Mouse (Mus musculus): ENCODE measurements at regions not wholly inside any gene's neighbourhood (a gene's known extent, or its start where the extent isn't known, plus 50 kb on each side); places are given as distances from the start of the nearest gene placed in this dataset.

GRCm38 (mm10) chr7:37390271-37390670 lies 383.2 kb downstream of the Zfp536 start:
- DNase-seq (ENCODE audit: low read depth) = no peak

GRCm38 (mm10) chr7:37392122-37392521 lies 381.3 kb downstream of the Zfp536 start:
- no peak for DNase-seq (ENCODE audit: low read depth)

- DNase-seq (ENCODE audit: low read depth) = no peak
Measured at GRCm38 (mm10) chr7:37392604-37393003, 380.8 kb downstream of the Zfp536 start.

GRCm38 (mm10) chr7:37393071-37393470 lies 380.4 kb downstream of the Zfp536 start:
- DNase-seq (ENCODE audit: low read depth) = no peak

- no peak for DNase-seq (ENCODE audit: low read depth)
Measured at GRCm38 (mm10) chr7:37394965-37395426, 378.4 kb downstream of the Zfp536 start.

GRCm38 (mm10) chr7:37395881-37396513 lies 377.4 kb downstream of the Zfp536 start:
- no peak for DNase-seq (ENCODE audit: low read depth)

- DNase-seq (ENCODE audit: low read depth) = no peak
Measured at GRCm38 (mm10) chr7:37403483-37403882, 370.0 kb downstream of the Zfp536 start.

GRCm38 (mm10) chr7:37413350-37413749 lies 360.1 kb downstream of the Zfp536 start:
- no peak for DNase-seq (ENCODE audit: low read depth)

GRCm38 (mm10) chr7:37421704-37422103 lies 351.7 kb downstream of the Zfp536 start:
- DNase-seq (ENCODE audit: low read depth) = no peak

Data from fibroblast of lung, adult 2 months (primary cell).